Mouse (Mus musculus) heart, postnatal 14 days (tissue): ENCODE measurements at regions not wholly inside any gene's neighbourhood (a gene's known extent, or its start where the extent isn't known, plus 50 kb on each side); places are given as distances from the start of the nearest gene placed in this dataset.
A peak's percentile ranks its signal among the peaks of the same experiment; 100 is the strongest.

Experiments used
- DNase-seq, 2 experiments: peaks; one replicate each; pipeline ENCODE4 v3.0.0; 2021 to 2022
- intact Hi-C: fragments of 180-260 bp; cut with DNase I; formaldehyde crosslinking; loops from one replicate; pipeline ENCODE4 v1.15.1; 2025

- intact Hi-C loops, result no loop called here
- no peak for DNase-seq
Observed at GRCm38 (mm10) chr8:126835554-126835953, 110.1 kb downstream of the Tomm20 start.

- intact Hi-C loops, result no loop called here
Observed at GRCm38 (mm10) chr8:126833471-126834453, 111.9 kb downstream of the Tomm20 start.

GRCm38 (mm10) chr8:126833006-126833405, 112.6 kb downstream of the Tomm20 start:
- intact Hi-C loops, result no loop called here
- no peak for DNase-seq

More at GRCm38 (mm10) chr8:126833471-126834453, 111.9 kb downstream of the Tomm20 start:
- peak; percentile 61 to 68 for DNase-seq

GRCm38 (mm10) chr8:126832163-126832978, 113.3 kb downstream of the Tomm20 start:
- no peak for DNase-seq
- intact Hi-C loops, result no loop called here

DNA sequence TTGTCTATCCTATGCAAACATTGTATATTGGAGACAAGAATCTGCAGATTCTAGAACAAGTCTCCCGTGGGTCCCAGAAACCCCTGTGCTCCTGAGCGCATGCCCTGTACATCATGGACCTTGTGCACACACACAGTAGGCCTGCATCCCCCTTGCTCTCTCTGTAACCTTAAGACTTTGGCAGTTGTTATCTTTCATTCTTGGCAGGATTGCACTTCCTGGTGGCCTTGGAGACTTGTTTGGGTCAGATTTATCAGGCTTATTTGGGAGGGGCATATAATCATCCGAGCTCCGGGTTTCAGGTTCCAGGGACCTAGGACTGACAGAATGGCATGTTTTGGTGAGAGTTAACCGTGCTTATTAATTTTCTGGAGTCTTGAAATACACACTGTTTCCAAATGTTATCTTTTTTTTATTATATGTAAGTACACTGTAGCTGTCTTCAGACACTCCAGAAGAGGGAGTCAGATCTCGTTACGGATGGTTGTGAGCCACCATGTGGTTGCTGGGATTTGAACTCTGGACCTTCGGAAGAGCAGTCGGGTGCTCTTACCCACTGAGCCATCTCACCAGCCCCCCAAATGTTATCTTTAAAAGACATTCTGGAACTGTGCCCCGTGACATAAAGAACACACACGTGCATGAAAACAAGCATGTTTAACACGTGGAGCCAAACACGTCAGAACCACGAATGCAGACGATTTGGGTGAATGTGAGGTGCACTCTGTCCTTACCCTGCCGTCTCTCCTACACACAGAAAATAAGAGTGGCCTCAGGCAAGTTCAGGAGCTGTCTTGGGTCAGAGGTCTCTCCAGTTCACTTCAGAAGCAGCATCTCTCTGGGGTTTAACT, 114.1 kb downstream of the Tomm20 start:
- DNase-seq, result no peak
- intact Hi-C loops, result no loop called here

DNA sequence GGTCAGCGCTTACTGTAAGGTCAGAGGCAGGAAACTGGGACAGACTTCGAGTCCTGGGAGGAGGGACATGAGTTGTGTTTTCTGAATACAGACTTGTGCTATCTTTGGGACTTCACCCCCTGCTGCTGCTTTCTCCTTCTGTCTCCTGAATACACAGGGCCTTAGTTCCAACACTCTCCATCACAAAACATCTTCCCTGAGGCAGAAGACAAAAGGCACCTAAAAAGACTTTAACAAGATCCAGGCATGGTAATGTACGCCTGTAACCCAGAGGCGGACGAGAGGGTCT, 115.5 kb downstream of the Tomm20 start:
- intact Hi-C loops, result no loop called here
- no peak for DNase-seq

GRCm38 (mm10) chr8:126829376-126830241, 116.0 kb downstream of the Tomm20 start:
- intact Hi-C loops, result no loop called here
- peak in 1 of 2 experiments; percentile 27 for DNase-seq

GRCm38 (mm10) chr8:126827681-126828383, 117.8 kb downstream of the Tomm20 start:
- intact Hi-C loops, result loop anchor here (2.0 kb wide), 1 partner anchor 19 kb away; no protein-coding TSS in a partner anchor
- peak in 1 of 2 experiments; percentile 19 for DNase-seq

DNA sequence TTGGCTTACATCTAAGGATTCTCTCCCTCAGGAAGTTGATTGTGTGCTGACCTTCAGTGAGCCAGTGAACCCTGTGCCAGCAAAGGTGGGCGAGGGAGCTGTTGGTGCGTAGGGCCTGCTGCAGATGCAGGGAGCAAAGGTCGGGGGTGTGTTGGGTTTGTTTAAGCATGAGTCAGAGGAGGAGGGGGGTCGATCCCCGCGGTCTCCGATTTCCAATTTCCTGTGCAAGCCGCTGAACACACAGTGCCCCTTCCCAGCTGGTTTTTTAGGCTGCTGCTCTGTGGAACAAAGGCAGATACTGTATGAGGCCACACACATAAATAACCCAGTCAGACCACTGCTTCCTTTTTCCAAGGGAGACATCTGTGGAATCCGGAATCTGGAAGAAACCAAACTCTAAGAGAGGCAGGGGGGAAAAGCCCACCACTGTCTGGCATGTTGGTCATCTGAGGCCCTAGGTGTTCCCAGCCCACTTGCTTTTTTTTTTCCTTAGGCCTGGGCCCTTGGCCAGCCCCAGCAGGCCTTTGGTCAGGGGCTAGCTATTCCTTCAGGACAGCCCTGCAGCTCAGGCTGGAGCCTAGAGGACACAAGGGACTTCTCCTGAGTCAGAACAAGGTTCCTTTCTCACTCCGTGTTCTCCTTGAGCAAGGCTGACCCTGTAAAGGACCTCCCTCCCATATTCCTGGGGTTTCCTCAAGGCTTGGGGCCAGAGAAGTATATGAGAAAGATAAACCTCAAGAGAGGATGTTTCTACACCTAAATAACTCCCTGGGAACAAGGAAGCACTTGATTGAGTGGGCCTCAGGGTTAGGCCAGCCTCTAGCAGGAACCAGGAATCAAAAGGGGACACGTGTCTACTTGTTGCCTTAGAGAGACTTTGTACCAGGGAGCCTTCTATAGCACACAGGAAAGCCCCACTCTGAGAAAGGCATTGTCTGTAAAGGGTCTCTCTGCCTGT, 119.0 kb downstream of the Tomm20 start:
- intact Hi-C loops, result loop anchor here (2.0 kb wide), 1 partner anchor 18 kb away; no protein-coding TSS in a partner anchor
- DNase-seq, result peak; percentile 72 to 74

- peak; percentile 57 to 68 for DNase-seq
- intact Hi-C loops, result loop anchor here (2.0 kb wide), 1 partner anchor 17 kb away; no protein-coding TSS in a partner anchor
Observed at GRCm38 (mm10) chr8:126825877-126826276, 119.8 kb downstream of the Tomm20 start.

- DNase-seq, result peak; percentile 29 to 52
- intact Hi-C loops, result no loop called here
Observed at GRCm38 (mm10) chr8:126824575-126825208, 121.0 kb downstream of the Tomm20 start.

DNA sequence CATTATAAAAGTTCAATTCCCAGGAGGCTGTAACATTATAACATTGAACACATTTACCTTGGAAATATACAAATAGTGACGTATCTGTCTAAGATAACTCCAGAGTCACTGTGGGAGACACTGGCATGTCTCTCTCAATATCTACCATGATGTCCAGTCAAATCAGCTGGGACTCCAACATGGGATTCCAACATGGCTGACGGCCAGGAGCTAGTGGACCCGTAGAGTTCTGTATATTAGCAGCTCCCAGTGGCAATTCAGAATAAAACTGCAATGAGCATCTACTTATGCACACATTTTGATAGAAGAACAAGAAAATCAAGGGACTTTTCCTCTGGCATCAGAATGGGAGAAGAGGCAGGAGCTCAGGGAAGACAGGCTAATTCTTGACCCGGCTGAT, 123.4 kb downstream of the Tomm20 start:
- intact Hi-C loops, result no loop called here

GRCm38 (mm10) chr8:126821279-126821678, 124.4 kb downstream of the Tomm20 start:
- DNase-seq, result no peak
- intact Hi-C loops, result no loop called here

More for the DNA sequence above, 123.4 kb downstream of the Tomm20 start:
- DNase-seq, result no peak

GRCm38 (mm10) chr8:126820502-126820901, 125.1 kb downstream of the Tomm20 start:
- intact Hi-C loops, result no loop called here

GRCm38 (mm10) chr8:126819261-126819660, 126.4 kb downstream of the Tomm20 start:
- DNase-seq, result no peak
- intact Hi-C loops, result no loop called here

More at GRCm38 (mm10) chr8:126820502-126820901, 125.1 kb downstream of the Tomm20 start:
- no peak for DNase-seq

DNA sequence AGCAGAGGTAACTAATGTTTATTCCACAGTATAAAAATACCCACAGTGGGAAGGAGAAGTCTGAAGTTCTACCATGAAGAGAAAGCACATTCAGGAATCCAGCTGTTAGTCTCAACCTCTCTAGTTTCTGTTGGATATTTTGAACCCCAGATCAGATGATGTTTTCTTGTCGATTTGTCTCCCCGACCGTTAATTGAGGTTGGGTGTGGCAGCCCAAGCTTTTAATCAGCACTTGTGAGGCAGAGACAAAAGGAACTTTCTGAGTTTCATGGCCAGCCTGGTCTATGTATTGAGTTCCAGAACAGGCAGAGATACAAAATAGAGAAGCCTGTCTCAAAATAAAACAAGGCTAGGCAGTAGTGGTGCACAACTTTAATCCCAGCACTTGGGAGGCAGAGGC, 129.5 kb downstream of the Tomm20 start:
- intact Hi-C loops, result no loop called here
- no peak for DNase-seq

DNA sequence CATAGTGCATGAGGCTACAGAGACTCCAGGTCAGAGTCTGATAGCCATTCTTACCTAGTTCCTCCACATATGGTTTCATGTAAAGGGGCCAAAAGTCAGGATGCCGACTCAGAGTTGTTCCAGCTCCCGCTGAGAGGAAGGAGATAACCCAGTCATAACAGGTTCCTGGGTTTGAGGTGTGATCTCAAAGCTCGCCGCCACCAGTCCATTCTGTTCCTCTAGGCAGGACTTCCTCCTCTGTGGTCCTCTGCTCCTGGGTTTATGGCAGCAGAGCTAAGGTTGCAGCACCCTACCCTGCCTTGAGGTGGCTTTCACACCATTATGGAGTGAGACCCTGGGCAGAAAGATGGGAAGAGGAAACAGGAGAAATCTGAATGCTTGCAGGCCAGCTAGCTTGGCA, 131.2 kb downstream of the Tomm20 start:
- intact Hi-C loops, result no loop called here

More for the DNA sequence above, 131.2 kb downstream of the Tomm20 start:
- DNase-seq, result no peak
